Mouse (Mus musculus) MEL (cell line): ENCODE data around the gene Per1. TPM values are rescaled to one million over a fixed set of nuclear protein-coding genes. Genes with fewer than 3 reads are reported as not detected.
A peak's percentile ranks its signal among the peaks of the same experiment; 100 is the strongest.

Source experiments
- DNase-seq: peaks from one replicate; pipeline ENCODE4 v3.0.0; 2011; ENCODE audit warnings: low read depth, low spot score
- H3K27ac ChIP-seq: 2 replicates; pipeline ENCODE4 v1.5.1; 2012; ENCODE audit warnings: low read depth, mild to moderate bottlenecking, control low read depth, low read length, moderate library complexity; ENCODE audit not compliant: control insufficient read depth
- H3K27me3 ChIP-seq, 2 experiments: fragments of 150-350 bp in 1 of 2; sonication (generic) in 1 of 2; 2 replicates each; pipeline ENCODE4 v1.6.1; 2012; ENCODE audit warnings: low read length in 2 of 2, mild to moderate bottlenecking in 2 of 2, improper control_type of control experiment in 1 of 2, moderate library complexity in 1 of 2; ENCODE audit not compliant: insufficient read depth in 2 of 2, control insufficient read depth in 1 of 2
- H3K36me3 ChIP-seq, 2 experiments: 2 replicates each; pipeline ENCODE4 v1.6.1; 2012 to 2014; ENCODE audit warnings: low read length in 2 of 2, improper control_type of control experiment in 1 of 2, inconsistent platforms in 1 of 2, mild to moderate bottlenecking in 1 of 2; ENCODE audit not compliant: insufficient read depth in 2 of 2, control insufficient read depth in 1 of 2
- H3K4me1 ChIP-seq, 2 experiments: fragments of 150-350 bp in 1 of 2; sonication (generic) in 1 of 2; 2 replicates each; pipeline ENCODE4 v1.6.1; 2012; ENCODE audit warnings: low read length in 2 of 2, improper control_type of control experiment in 1 of 2, mild to moderate bottlenecking in 1 of 2; ENCODE audit not compliant: insufficient read depth in 2 of 2, control insufficient read depth in 1 of 2
- H3K4me3 ChIP-seq, 2 experiments: fragments of 150-350 bp in 1 of 2; sonication (generic) in 1 of 2; 2 replicates each; pipeline ENCODE4 v1.5.1; 2012; ENCODE audit warnings: low read depth in 2 of 2, low read length in 2 of 2, mild to moderate bottlenecking in 2 of 2, moderate library complexity in 2 of 2, control low read depth in 1 of 2, improper control_type of control experiment in 1 of 2; ENCODE audit not compliant: control insufficient read depth in 1 of 2, insufficient read depth in 1 of 2
- H3K79me2 ChIP-seq: 2 replicates; pipeline ENCODE4 v1.6.1; 2012; ENCODE audit warnings: mild to moderate bottlenecking, low read length, moderate library complexity; ENCODE audit not compliant: control insufficient read depth, poor library complexity, insufficient read depth
- H3K9ac ChIP-seq: 2 replicates; pipeline ENCODE4 v1.6.1; 2012; ENCODE audit warnings: low read depth, mild to moderate bottlenecking, control low read depth, low read length, moderate library complexity; ENCODE audit not compliant: control insufficient read depth, poor library complexity, severe bottlenecking
- H3K9me3 ChIP-seq: fragments of 150-350 bp; sonication (generic); replicated peaks from 2 replicates; pipeline ENCODE4 v1.6.1; 2012; ENCODE audit warnings: mild to moderate bottlenecking, low read length, improper control_type of control experiment, moderate library complexity; ENCODE audit not compliant: insufficient read depth
- CHD2 ChIP-seq: IDR thresholded peaks from 2 replicates; pipeline ENCODE4 v1.6.1; 2011; ENCODE audit warnings: low read length, improper control_type of control experiment
- ELF1 ChIP-seq: IDR thresholded peaks from 2 replicates; pipeline ENCODE4 v1.6.1; 2014; ENCODE audit warnings: low read depth, mild to moderate bottlenecking, inconsistent platforms, low read length, improper control_type of control experiment, moderate library complexity
- EP300 ChIP-seq, 2 experiments: IDR thresholded peaks; 2 replicates each; pipeline ENCODE4 v1.6.1; 2011; ENCODE audit warnings: improper control_type of control experiment in 2 of 2, low read length in 2 of 2, low read depth in 1 of 2, mild to moderate bottlenecking in 1 of 2
- GABPA ChIP-seq: IDR thresholded peaks from 2 replicates; pipeline ENCODE4 v1.6.1; 2012; ENCODE audit warnings: low read depth, mild to moderate bottlenecking, inconsistent platforms, low read length, improper control_type of control experiment, moderate library complexity
- GATA1 ChIP-seq: IDR thresholded peaks from 2 replicates; pipeline ENCODE4 v1.6.1; 2011; ENCODE audit warnings: low read depth, low read length, improper control_type of control experiment
- HCFC1 ChIP-seq: IDR thresholded peaks from 2 replicates; pipeline ENCODE4 v1.6.1; 2012; ENCODE audit warnings: low read depth, mild to moderate bottlenecking, inconsistent platforms, low read length, improper control_type of control experiment, moderate library complexity
- MAFK ChIP-seq: IDR thresholded peaks from 2 replicates; pipeline ENCODE4 v1.6.1; 2011; ENCODE audit warnings: low read depth, mild to moderate bottlenecking, low read length, improper control_type of control experiment, borderline replicate concordance
- MEF2A ChIP-seq: IDR thresholded peaks from 2 replicates; pipeline ENCODE4 v1.6.1; 2014; ENCODE audit warnings: low read depth, mild to moderate bottlenecking, inconsistent platforms, low read length, improper control_type of control experiment; ENCODE audit not compliant: poor library complexity, insufficient replicate concordance, severe bottlenecking; ENCODE audit errors: extremely low read depth
- MXI1 ChIP-seq: IDR thresholded peaks from 2 replicates; pipeline ENCODE4 v1.6.1; 2011; ENCODE audit warnings: mild to moderate bottlenecking, low read depth, low read length, improper control_type of control experiment
- MYB ChIP-seq: IDR thresholded peaks from 2 replicates; pipeline ENCODE4 v1.6.1; 2011; ENCODE audit warnings: mild to moderate bottlenecking, low read depth, low read length, improper control_type of control experiment
- MYC ChIP-seq: IDR thresholded peaks from 2 replicates; pipeline ENCODE4 v1.6.1; 2011; ENCODE audit warnings: low read depth, mild to moderate bottlenecking, low read length, improper control_type of control experiment, moderate library complexity
- NELFE ChIP-seq: IDR thresholded peaks from 2 replicates; pipeline ENCODE4 v1.6.1; 2011; ENCODE audit warnings: low read depth, low read length, improper control_type of control experiment
- NRF1 ChIP-seq: IDR thresholded peaks from 2 replicates; pipeline ENCODE4 v1.6.1; 2014; ENCODE audit warnings: low read depth, mild to moderate bottlenecking, inconsistent platforms, low read length, improper control_type of control experiment, moderate library complexity; ENCODE audit not compliant: poor library complexity, insufficient read depth, severe bottlenecking
- POLR2AphosphoS5 ChIP-seq: IDR thresholded peaks from 2 replicates; pipeline ENCODE4 v1.6.1; 2012; ENCODE audit warnings: low read depth, borderline replicate concordance, mild to moderate bottlenecking, inconsistent platforms, low read length, moderate library complexity, mixed read lengths
- RCOR1 ChIP-seq: IDR thresholded peaks from 2 replicates; pipeline ENCODE4 v1.6.1; 2012; ENCODE audit warnings: low read depth, mild to moderate bottlenecking, inconsistent platforms, low read length, improper control_type of control experiment
- SIN3A ChIP-seq: IDR thresholded peaks from 2 replicates; pipeline ENCODE4 v1.6.1; 2012; ENCODE audit warnings: low read length, improper control_type of control experiment, inconsistent platforms
- TAL1 ChIP-seq: IDR thresholded peaks from 2 replicates; pipeline ENCODE4 v1.6.1; 2012; ENCODE audit warnings: mild to moderate bottlenecking, inconsistent platforms, low read length, moderate library complexity, mixed read lengths
- TCF12 ChIP-seq: IDR thresholded peaks from 2 replicates; pipeline ENCODE4 v1.6.1; 2014; ENCODE audit warnings: low read depth, mild to moderate bottlenecking, inconsistent platforms, low read length, improper control_type of control experiment, moderate library complexity
- UBTF ChIP-seq: IDR thresholded peaks from 2 replicates; pipeline ENCODE4 v1.6.1; 2012; ENCODE audit warnings: low read depth, mild to moderate bottlenecking, inconsistent platforms, low read length, improper control_type of control experiment, moderate library complexity, borderline replicate concordance; ENCODE audit not compliant: insufficient read depth
- USF2 ChIP-seq, 2 experiments: IDR thresholded peaks; 2 replicates each; pipeline ENCODE4 v1.6.1; 2011 to 2012; ENCODE audit warnings: improper control_type of control experiment in 2 of 2, low read length in 2 of 2, borderline replicate concordance in 1 of 2, inconsistent platforms in 1 of 2, low read depth in 1 of 2, mild to moderate bottlenecking in 1 of 2; ENCODE audit not compliant: insufficient read depth in 1 of 2
- ZC3H11A ChIP-seq: IDR thresholded peaks from 2 replicates; pipeline ENCODE4 v1.6.1; 2012; ENCODE audit warnings: low read depth, mild to moderate bottlenecking, inconsistent platforms, low read length, improper control_type of control experiment
- ZMIZ1 ChIP-seq: IDR thresholded peaks from 2 replicates; pipeline ENCODE4 v1.6.1; 2012; ENCODE audit warnings: low read depth, mild to moderate bottlenecking, inconsistent platforms, low read length, improper control_type of control experiment, moderate library complexity
- ZNF384 ChIP-seq: IDR thresholded peaks from 2 replicates; pipeline ENCODE4 v1.6.1; 2012; ENCODE audit warnings: low read depth, mild to moderate bottlenecking, inconsistent platforms, low read length, improper control_type of control experiment
- polyA plus RNA-seq, 2 experiments: library from polyadenylated mRNA; stranded (reverse) in 1 of 2; unstranded in 1 of 2; fragments of >175 nt in 1 of 2; fragments of >200 nt in 1 of 2; gene quantifications; 2 replicates each; pipeline versions ENCODE4 v1.2.1 to v1.2.4; 2012; ENCODE audit warnings: low replicate concordance in 2 of 2, low read depth in 1 of 2; ENCODE audit not compliant: insufficient read length in 2 of 2, insufficient read depth in 1 of 2, missing spikeins in 1 of 2
- total RNA-seq: library from RNA; depleted of rRNA; stranded (reverse); fragments of 300-350 nt; gene quantifications from 2 replicates; pipeline ENCODE4 v1.2.3, GENCODE M21; 2012

Per1 gene
- total and polyA plus RNA-seq, 3 experiments: 4.5 to 34.9 TPM; not detected in 1

DNA sequence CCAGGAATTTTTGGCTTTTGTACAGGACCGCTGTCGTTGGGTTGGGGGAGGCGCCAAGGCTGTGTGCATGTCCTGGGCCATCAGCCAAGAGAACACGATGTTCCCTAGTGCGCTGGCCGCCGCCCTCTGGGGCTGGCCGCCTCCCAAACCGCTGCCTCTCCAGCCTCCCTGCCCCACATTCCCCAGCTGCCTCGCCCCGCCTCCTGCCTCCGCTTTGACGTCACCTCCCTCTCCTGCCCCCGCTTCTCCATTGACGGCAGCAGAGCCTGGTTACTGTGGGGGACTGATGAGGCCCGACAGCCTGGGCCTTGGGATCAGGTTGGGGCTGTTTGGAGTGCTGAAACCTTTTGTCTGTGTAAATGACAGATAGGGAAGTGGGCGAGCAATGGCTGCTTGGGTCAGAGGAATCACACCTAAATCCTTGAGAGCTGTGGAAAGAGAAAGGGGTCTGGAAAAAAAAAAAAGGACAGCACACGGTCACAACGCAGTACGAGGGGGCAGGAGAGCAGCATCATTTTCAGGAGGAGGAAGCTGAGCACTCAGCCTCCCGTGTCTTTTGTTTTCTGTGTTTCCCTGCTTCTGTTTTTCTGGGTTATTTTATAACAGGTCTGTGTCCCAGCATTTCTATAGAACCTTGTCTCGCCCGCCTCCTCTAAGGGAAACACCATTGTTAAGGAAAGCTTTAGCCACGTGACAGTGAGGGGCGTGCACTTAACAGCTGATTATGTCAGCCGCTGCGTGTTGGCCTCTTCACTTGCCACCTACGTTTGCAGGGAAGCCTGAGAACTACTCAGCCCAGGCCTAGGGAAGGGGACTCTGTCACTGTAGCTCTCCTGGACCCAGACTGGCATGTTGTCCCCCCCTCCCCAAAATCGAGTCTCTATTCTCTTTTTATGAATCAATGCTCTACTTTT is 2.2 kb downstream of the Per1 start (continued):
- TF ChIP-seq EP300 (IDR thresholded peaks at IDR 0.05; ENCODE audit: low read depth in 1 of 2, low read length in 2 of 2): peak; percentile 14 to 76
- TF ChIP-seq USF2 (IDR thresholded peaks at IDR 0.05; ENCODE audit: borderline replicate concordance in 1 of 2, insufficient read depth in 1 of 2, low read depth in 1 of 2, low read length in 2 of 2): peak; percentile 54 to 78
- no peak; the same call in 1 of the 2 replicates for TF ChIP-seq MYB
- TF ChIP-seq POLR2AphosphoS5: peak; percentile 73; the same call in 1 of the 2 replicates
- peak; percentile 95 for TF ChIP-seq MXI1

- peaks cover 0 to 13% of the 10 kb centered on the region in 2 experiments; a peak in 2 of 4 replicates for H3K36me3 ChIP-seq
- peaks cover 17% of the 10 kb centered on the region for H3K79me2 ChIP-seq
- no peak for DNase-seq
- TF ChIP-seq ZNF384 (no peak), GATA1 (no peak), UBTF (0 out of 2 replicates have a peak, but pooled peaks have one; percentile 15), NELFE (0 out of 2 replicates have a peak, but pooled peaks have one; percentile 11), MYC (no peak), RCOR1 (no peak)
- no peaks in the 10 kb centered on the region for H3K9me3 ChIP-seq
- H3K4me1 ChIP-seq: peaks cover 17 to 21% of the 10 kb centered on the region in 2 experiments
- H3K27ac ChIP-seq: peak overlapping the region; percentile 71
- H3K9ac ChIP-seq: peak overlapping the region; percentile 59
- H3K4me3 ChIP-seq: peak overlapping the region; percentile 2 to 10; a peak in 2 of 4 replicates
- H3K27me3 ChIP-seq: no peaks in the 10 kb centered on the region
Measured at GRCm38 (mm10) chr11:69098039-69098761, 3.2 kb downstream of the Per1 start.

GRCm38 (mm10) chr11:69098762-69099091 is 3.7 kb downstream of the Per1 start:
- Histone ChIP-seq H3K27ac (peak overlapping the region; percentile 70), H3K79me2 (peaks cover 17% of the 10 kb centered on the region), H3K4me1 (peaks cover 17 to 21% of the 10 kb centered on the region in 2 experiments), H3K36me3 (peaks cover 0 to 13% of the 10 kb centered on the region in 2 experiments; a peak in 2 of 4 replicates), H3K9ac (peak overlapping the region; percentile 68), H3K27me3 (no peaks in the 10 kb centered on the region), H3K9me3 (no peaks in the 10 kb centered on the region), H3K4me3 (peak overlapping the region; percentile 63 to 86)
- DNase-seq: peak; percentile 98
- TF ChIP-seq ZMIZ1 (no peak), NRF1 (peak; percentile 24; the same call in 1 of the 2 replicates), TAL1 (no peak), SIN3A (peak; percentile 97), MXI1 (peak; percentile 99), POLR2AphosphoS5 (no peak), RCOR1 (no peak), HCFC1 (peak; percentile 46), ELF1 (no peak), MYC (peak; percentile 92), MAFK (no peak), GATA1 (no peak), CHD2 (no peak), GABPA (no peak), ZC3H11A (no peak), TCF12 (0 out of 2 replicates have a peak, but pooled peaks have one; percentile 18), NELFE (no peak), MEF2A (no peak), EP300 (IDR thresholded peaks at IDR 0.05; ENCODE audit: low read depth in 1 of 2, low read length in 2 of 2) (no peak)
